Mouse (Mus musculus) lung, adult 2 months (tissue): ENCODE results near the gene Ccdc182.

Source experiments
- CTCF ChIP-seq: fragments of 200-500 bp; IDR thresholded peaks from 2 replicates; pipeline ENCODE4 v1.5.1; 2011; ENCODE audit warnings: mild to moderate bottlenecking, low read length, control low read depth; ENCODE audit not compliant: insufficient read depth
- POLR2A ChIP-seq: fragments of 200-500 bp; IDR thresholded peaks from 2 replicates; pipeline ENCODE4 v1.6.1; 2011; ENCODE audit warnings: low read depth, mild to moderate bottlenecking, control low read depth, low read length, borderline replicate concordance; ENCODE audit errors: extremely low read depth

DNA sequence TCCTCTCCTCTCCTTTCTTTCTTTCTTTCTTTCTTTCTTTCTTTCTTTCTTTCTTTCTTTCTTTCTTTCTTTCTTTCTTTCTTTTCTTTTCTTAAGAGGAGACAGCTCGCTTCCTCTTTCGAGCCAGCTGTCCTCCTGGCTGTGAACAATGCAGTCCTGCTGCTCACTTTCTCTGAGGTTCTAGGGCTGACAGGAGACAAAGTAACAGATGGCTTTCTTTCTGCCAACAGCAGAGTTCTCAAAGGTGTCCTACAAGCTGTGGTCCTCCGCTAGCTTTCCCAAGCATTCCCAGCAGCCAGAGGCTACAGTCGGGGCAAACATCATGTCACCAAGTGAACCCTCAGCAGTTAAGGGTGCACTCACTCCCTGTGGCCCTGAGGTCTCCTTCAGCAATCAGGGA, 5.5 kb downstream of the Ccdc182 start:
- TF ChIP-seq POLR2A = no peak
- TF ChIP-seq CTCF = no peak
